Mouse (Mus musculus) limb, embryonic 15.5 days (tissue): ENCODE data around the gene Ahdc1. TPM values are rescaled to one million over a fixed set of nuclear protein-coding genes. Genes with fewer than 3 reads are reported as not detected.

ENCODE experiments used
- ATAC-seq: fragments of 200-750 bp; cut with Nextera tagmentation; 2 replicates; pipeline ENCODE4 v1.8.0; 2017; ENCODE audit warnings: low read depth, moderate TSS enrichment; ENCODE audit not compliant: insufficient number of reproducible peaks, low FRiP score, low TSS enrichment
- H3K27ac ChIP-seq: fragments of 300-500 bp; sonication (generic); 2 replicates; pipeline ENCODE4 v1.5.1; 2015; ENCODE audit warnings: moderate library complexity, mild to moderate bottlenecking, inconsistent platforms
- H3K27me3 ChIP-seq: fragments of 300-500 bp; sonication (generic); 2 replicates; pipeline ENCODE4 v1.6.1; 2015; ENCODE audit warnings: inconsistent platforms
- H3K36me3 ChIP-seq: fragments of 300-500 bp; sonication (generic); 2 replicates; pipeline ENCODE4 v1.6.1; 2015; ENCODE audit warnings: inconsistent platforms
- H3K4me1 ChIP-seq: fragments of 300-500 bp; sonication (generic); 2 replicates; pipeline ENCODE4 v1.6.1; 2015; ENCODE audit warnings: inconsistent platforms
- H3K4me2 ChIP-seq: fragments of 300-500 bp; sonication (generic); 2 replicates; pipeline ENCODE4 v1.6.1; 2015; ENCODE audit warnings: mild to moderate bottlenecking, inconsistent platforms
- H3K4me3 ChIP-seq: fragments of 300-500 bp; sonication (generic); 2 replicates; pipeline ENCODE4 v1.5.1; 2015; ENCODE audit warnings: mild to moderate bottlenecking, inconsistent platforms
- H3K9ac ChIP-seq: fragments of 300-500 bp; sonication (generic); 2 replicates; pipeline ENCODE4 v1.6.1; 2015; ENCODE audit warnings: inconsistent platforms
- H3K9me3 ChIP-seq: fragments of 300-500 bp; sonication (generic); 2 replicates; pipeline ENCODE4 v1.6.1; 2016; ENCODE audit warnings: inconsistent platforms
- WGBS: fragments of 180-500 bp; shearing (Covaris S2); methylation state at CpG from one replicate; pipeline ENCODE4 v1.1.7; 2015; 5-methylcytosine and 5-hydroxymethylcytosine counted together
- polyA plus RNA-seq: library from polyadenylated mRNA; unstranded; fragments of >200 nt; fragmentation: Nextera tagmentation; extraction: Ambion mirVana; gene quantifications from 2 replicates; pipeline ENCODE4 v1.2.1, GENCODE M21; 2015

Ahdc1 gene
- polyA plus RNA-seq, 1 experiment from 2014 or later: 13.2 TPM

DNA sequence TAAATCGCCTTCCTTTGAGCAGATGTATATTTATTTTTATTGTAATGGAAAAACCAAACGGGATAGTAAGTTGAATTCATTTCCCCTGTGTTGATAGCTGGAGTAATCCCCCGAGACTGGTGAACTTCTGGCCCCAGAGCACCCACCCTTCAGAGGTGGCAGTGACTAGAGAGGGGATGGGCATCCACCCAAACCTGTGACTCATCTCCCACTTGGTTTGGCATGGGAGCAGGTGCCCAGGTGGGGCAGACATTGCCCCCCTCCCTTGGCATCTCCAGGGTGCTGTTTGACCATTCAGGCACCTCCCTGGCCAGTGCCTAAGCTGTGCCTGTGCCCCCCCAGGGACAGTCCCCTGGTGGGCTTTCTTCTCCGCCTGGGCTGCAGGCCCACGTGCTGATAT, 3.0 kb downstream of the Ahdc1 start:
- Histone ChIP-seq H3K27ac (peak overlapping the region; percentile 98), H3K36me3 (no peaks in the 10 kb centered on the region; the same call in 1 of the 2 replicates), H3K9me3 (no peaks in the 10 kb centered on the region), H3K27me3 (peaks cover 13% of the 10 kb centered on the region), H3K4me2 (peak overlapping the region; percentile 91), H3K4me3 (peak overlapping the region; percentile 95), H3K4me1 (peaks cover 73% of the 10 kb centered on the region), H3K9ac (peak overlapping the region; percentile 4; the same call in 1 of the 2 replicates)
- no peak for ATAC-seq
- WGBS: 16% methylated on average over 5 of the region's 5 CpGs

DNA sequence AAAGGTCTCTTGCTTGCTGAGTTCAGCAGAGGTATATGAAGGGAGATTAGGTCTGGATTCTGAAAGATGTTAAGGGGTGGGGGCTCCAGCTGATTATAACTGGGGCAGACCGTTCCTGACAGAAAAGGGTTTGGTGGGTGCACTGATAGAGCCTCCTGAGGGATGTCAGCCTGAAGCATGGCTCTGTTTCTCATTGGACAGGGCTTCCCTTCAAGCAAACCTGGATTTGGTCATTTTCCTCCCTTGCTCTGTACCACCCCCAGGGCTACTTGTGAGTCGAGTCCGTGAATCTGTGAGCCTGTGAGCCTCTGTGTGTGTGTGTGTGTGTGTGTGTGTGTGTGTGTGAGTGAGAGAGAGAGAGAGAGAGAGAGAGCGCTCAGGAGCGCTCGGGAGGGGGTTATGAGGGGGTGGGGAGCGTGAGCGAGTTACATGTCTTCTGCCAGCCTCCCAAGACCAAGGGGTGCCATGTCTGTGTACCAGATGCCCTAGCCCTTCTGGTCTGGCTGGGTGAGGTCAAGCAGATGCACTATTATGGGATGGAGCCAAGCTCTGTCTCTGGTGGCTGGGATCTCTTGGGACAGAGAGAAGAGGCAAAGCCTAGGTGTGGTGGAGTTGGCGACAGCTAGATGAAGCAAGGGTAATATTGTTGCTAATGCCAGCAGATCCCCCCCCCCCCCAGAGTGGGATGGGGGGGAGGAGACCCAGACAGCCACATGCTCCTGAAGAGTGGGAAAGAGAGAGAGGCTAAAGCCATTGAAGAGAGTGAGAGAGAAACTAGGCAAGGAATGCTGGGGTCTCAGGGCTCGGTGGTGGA, 4.0 kb downstream of the Ahdc1 start:
- Histone ChIP-seq H3K4me1 (peaks cover 81% of the 10 kb centered on the region), H3K27ac (peak overlapping the region; percentile 98), H3K4me2 (peak overlapping the region; percentile 91; the same call in 1 of the 2 replicates), H3K9ac (no peak overlapping the region), H3K36me3 (no peaks in the 10 kb centered on the region; the same call in 1 of the 2 replicates), H3K9me3 (no peaks in the 10 kb centered on the region), H3K4me3 (peak overlapping the region; percentile 95; the same call in 1 of the 2 replicates), H3K27me3 (peaks cover 5% of the 10 kb centered on the region; the same call in 1 of the 2 replicates)
- ATAC-seq: no peak
- WGBS: 26% methylated on average over 10 of the region's 10 CpGs

DNA sequence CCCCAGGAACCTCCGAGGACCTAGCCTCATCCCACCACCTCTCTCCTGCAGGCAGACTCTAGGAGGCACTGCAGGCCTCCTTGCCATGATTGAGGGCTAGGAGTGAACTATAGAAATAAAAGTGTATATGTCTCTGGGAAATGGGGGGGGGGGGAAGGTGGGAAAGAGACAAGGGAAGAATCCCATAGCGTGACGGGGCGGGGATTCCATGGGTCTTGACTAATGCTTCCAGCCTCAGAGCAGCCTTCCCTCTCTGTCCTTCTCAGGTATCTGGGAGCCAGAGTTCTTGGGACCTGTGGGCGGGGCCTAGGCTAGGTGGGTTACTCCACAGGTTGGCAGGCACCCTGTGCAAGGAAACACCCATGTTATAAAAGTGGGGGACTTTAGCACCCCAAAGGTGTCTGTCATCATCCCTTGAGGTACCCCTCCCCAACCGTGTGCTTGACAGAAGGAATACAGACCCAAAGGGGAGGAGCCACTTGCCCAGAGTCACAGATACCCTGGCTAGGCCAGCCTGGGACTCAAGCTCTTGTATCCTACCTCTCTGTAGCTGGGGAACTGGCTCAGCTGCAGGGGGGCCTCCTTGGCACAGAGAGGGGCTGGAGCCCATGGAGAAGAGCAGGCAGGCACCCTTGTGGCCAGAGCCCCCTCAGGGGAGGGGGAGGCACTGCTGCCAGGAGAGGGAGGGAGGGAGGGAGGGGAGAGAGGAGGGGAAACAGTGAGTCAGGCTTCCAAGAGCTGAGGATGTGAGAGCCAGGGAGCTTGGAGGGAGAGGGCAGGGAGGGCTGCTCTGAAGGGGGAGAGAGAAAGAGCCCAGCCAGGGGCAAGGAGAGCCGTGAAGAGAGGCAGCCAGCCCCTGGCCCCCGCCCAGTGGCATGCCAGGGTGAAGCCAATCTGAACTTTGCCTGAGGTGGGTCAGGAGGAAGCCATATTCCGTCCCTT, 4.9 kb downstream of the Ahdc1 start:
- H3K4me3 ChIP-seq: peak overlapping the region; percentile 95; the same call in 1 of the 2 replicates

DNA sequence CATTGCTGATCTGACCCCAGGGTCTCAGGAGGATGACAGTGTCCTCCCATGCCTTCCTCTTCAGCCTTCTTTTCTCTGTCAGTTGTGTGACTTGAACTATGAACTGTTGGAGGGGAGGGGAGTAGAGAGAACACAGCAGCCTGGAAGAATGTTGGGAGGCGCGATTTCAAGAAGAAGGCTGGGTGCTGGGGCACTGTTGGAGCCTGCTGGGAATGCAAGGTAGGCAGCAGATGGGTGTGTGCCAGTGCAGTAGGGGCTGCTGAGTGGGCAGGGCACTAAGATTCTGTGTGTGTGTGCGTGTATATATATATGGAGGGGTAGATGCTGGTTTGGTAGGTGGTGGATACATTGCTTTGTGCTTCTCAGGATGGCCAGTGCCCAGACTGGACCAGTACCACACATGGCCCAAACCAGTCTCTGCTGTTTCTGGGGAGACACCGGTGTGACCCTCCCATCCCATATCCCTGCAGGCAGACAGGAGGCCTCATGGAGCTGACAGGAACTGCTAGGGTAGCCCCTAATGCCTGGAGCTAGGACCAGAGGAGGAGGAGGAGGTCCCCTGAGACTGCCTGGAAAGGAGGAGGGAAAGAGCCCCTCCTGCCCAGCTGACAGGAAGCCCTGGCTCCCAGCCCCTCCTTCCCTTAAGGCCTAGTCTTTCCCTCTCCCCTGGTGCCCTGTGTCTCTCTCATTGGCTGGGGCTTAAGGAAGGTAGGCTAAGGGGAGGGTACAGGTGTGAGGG, 5.8 kb downstream of the Ahdc1 start:
- Histone ChIP-seq H3K27ac (peak overlapping the region; percentile 98), H3K9me3 (no peaks in the 10 kb centered on the region), H3K4me1 (peaks cover 90% of the 10 kb centered on the region), H3K27me3 (no peaks in the 10 kb centered on the region), H3K4me2 (peak overlapping the region; percentile 29), H3K9ac (0 out of 2 replicates have a peak overlapping the region, but pooled peaks have one; percentile 10), H3K36me3 (no peaks in the 10 kb centered on the region; the same call in 1 of the 2 replicates), H3K4me3 (peak overlapping the region; percentile 9; the same call in 1 of the 2 replicates)
- ATAC-seq: no peak
- 40% methylated on average over 4 of the region's 4 CpGs for WGBS

More for the DNA sequence above, 4.9 kb downstream of the Ahdc1 start:
- Histone ChIP-seq H3K27ac (peak overlapping the region; percentile 98), H3K27me3 (no peaks in the 10 kb centered on the region), H3K9ac (no peak overlapping the region), H3K36me3 (no peaks in the 10 kb centered on the region; the same call in 1 of the 2 replicates), H3K9me3 (no peaks in the 10 kb centered on the region), H3K4me1 (peaks cover 81% of the 10 kb centered on the region), H3K4me2 (peak overlapping the region; percentile 91)
- 35% methylated on average over 8 of the region's 9 CpGs for WGBS
- ATAC-seq: no peak

DNA sequence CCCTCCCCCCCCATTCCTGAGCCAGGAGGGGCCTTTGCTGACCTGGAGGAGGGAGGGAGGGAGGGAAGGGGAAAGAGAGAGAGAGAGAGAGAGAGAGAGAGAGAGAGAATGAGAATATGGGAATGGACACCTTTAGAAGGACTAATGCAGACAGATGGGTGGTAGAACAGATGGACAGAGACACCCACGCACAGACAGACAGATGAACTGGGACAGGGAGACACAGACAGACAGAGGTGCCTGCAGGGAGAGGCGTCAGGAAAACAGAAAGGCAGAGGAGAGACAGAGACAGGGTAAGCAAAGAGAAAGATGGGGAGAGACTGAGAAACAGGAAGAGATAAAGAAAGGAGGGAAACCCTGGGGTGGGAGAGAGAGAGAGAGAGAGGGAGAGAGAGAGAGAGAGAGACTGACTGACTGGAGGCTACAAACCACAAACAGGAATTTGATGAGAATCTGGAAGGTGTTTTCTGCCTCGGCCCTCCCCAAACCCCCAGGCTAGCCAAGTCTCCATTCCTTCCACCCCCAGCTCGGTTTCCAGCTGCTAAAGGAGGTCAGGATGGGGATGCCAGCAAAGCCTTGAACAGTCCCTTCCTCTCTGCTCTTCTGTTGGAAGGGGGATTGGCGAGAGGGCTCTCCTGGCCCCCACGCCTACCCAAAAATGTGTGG, 6.7 kb downstream of the Ahdc1 start:
- H3K9ac ChIP-seq: 0 out of 2 replicates have a peak overlapping the region, but pooled peaks have one; percentile 10
- 0 out of 2 replicates have a peak overlapping the region, but pooled peaks have one; percentile 9 for H3K4me3 ChIP-seq

DNA sequence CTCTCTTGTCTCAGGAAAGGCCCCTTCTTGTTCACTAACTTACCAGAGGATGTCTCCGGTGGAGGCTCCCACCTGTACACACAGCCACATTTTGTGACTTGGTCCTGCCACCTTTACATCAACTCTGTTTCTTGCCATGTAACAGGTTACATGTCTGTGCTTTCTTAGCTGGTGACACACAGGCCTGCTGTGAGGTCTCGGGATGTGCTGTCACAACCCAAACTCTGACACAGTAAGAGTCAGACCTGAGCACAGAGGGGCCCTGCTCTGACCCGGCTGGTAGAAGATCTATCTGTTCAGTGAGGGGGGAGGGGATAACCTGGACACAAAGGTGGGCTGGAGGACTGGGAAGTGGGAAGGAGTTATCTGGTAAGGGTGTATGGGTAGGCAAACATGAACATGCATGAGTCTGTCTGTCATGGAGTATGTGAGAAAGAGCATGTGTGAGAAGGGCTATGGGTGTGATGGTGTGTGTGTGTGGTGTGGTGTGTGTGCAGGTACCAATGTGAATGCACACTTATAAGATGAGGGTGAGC, 7.3 kb downstream of the Ahdc1 start:
- Histone ChIP-seq H3K4me2 (no peak overlapping the region), H3K9me3 (no peaks in the 10 kb centered on the region), H3K36me3 (no peaks in the 10 kb centered on the region; the same call in 1 of the 2 replicates), H3K4me1 (peaks cover 99% of the 10 kb centered on the region), H3K4me3 (no peak overlapping the region), H3K9ac (0 out of 2 replicates have a peak overlapping the region, but pooled peaks have one; percentile 10), H3K27me3 (no peaks in the 10 kb centered on the region), H3K27ac (peak overlapping the region; percentile 98)
- no peak for ATAC-seq
- 57% methylated on average over 3 of the region's 3 CpGs for WGBS

More for the DNA sequence above, 6.7 kb downstream of the Ahdc1 start:
- 44% methylated on average over 6 of the region's 6 CpGs for WGBS
- Histone ChIP-seq H3K9me3 (no peaks in the 10 kb centered on the region), H3K27me3 (no peaks in the 10 kb centered on the region), H3K4me1 (peaks cover 98% of the 10 kb centered on the region), H3K36me3 (no peaks in the 10 kb centered on the region; the same call in 1 of the 2 replicates), H3K27ac (peak overlapping the region; percentile 98), H3K4me2 (0 out of 2 replicates have a peak overlapping the region, but pooled peaks have one; percentile 7)
- ATAC-seq: no peak

DNA sequence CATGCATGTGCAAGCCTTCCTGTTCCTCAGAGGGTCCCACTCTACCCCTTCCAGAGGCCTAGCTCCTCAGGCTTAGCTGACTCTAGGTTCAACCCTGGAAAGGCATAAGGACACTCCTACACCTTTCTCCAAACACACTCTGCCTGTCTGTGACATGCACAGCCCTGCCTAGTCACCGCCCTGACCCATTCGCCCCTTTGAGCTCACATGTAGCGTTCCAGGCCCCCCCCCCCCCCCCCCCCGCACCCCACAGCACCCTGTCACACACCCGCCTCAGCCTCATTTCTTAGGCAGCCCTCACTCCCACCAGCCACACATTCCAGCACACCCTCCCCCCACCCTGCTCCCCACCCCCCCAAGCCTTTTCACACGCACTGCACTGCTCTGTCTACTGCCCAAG, 9.7 kb downstream of the Ahdc1 start:
- Histone ChIP-seq H3K4me2 (peak overlapping the region; percentile 21), H3K36me3 (peaks cover 4% of the 10 kb centered on the region; the same call in 1 of the 2 replicates), H3K9ac (no peak overlapping the region), H3K27ac (peak overlapping the region; percentile 82), H3K9me3 (no peaks in the 10 kb centered on the region), H3K4me3 (no peak overlapping the region), H3K4me1 (peaks cover 99% of the 10 kb centered on the region), H3K27me3 (no peaks in the 10 kb centered on the region)
- 29% methylated on average over 4 of the region's 6 CpGs for WGBS
- no peak for ATAC-seq

DNA sequence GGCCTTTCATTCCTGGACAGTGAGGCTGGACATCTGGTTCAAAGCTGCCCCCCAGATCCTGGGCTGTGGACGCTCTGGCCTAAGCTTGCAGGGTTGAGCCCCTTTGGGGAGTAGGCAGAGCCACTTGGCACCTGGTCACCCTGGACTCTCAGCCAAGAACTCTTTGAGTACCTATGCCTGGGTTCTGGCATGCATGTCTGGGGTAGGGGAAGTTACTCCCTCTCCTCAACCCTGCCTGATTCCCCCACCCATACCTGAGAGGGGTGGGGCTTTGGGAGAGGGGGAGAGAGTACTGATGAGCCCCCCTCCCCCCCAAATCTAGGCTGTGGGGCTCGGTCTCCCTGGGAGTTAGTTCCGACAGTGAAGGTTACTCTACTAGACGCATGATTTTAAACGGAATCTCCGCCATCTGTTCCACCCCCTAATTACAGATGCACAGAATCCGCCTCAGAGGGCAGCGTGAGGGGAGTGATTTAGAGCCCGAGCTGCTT, 10.2 kb downstream of the Ahdc1 start:
- Histone ChIP-seq H3K27me3 (no peaks in the 10 kb centered on the region), H3K27ac (peak overlapping the region; percentile 82), H3K9ac (no peak overlapping the region; the same call in 1 of the 2 replicates), H3K4me2 (peak overlapping the region; percentile 21), H3K36me3 (peaks cover 4% of the 10 kb centered on the region; the same call in 1 of the 2 replicates), H3K4me1 (peaks cover 99% of the 10 kb centered on the region), H3K4me3 (no peak overlapping the region), H3K9me3 (no peaks in the 10 kb centered on the region)
- ATAC-seq: no peak
- WGBS: 12% methylated on average over 9 of the region's 9 CpGs

DNA sequence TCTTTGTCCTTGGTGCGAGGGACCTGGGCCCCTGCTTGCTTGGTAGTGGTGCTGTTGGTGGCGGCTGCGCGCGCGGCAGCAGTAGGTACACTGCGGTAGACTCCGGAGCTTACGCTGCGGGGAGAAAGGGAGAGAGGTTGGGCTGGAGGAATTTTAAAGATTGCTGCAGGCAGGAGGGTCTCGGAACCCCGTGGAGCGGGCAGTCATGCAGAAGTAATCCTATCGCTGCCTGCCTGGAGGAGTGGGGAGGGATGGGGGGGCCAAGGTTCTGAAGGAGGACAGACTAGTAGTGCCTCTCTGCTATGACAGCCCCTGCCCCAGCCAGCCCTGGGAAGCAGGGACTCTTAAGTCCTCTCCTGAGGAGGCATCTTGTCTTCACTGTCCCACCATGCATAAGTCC, 11.2 kb downstream of the Ahdc1 start:
- Histone ChIP-seq H3K27me3 (no peaks in the 10 kb centered on the region), H3K9ac (no peak overlapping the region; the same call in 1 of the 2 replicates), H3K4me2 (peak overlapping the region; percentile 21), H3K9me3 (no peaks in the 10 kb centered on the region), H3K36me3 (peaks cover 7% of the 10 kb centered on the region; the same call in 1 of the 2 replicates), H3K4me3 (peak overlapping the region; percentile 7; the same call in 1 of the 2 replicates), H3K4me1 (peaks cover 99% of the 10 kb centered on the region), H3K27ac (peak overlapping the region; percentile 82; the same call in 1 of the 2 replicates)
- no peak for ATAC-seq
- WGBS: 23% methylated on average over 14 of the region's 14 CpGs
